Mouse (Mus musculus) granulocyte monocyte progenitor cell, adult 5-6 weeks (primary cell): ENCODE results near the gene Ess2. TPM values are rescaled to one million over a fixed set of nuclear protein-coding genes. Genes with fewer than 3 reads are reported as not detected.

Experiments
- ATAC-seq: replicated peaks from 2 replicates; pipeline ENCODE4 v1.8.0; 2016; ENCODE audit warnings: mild to moderate bottlenecking, moderate TSS enrichment, inconsistent platforms; ENCODE audit not compliant: poor library complexity, severe bottlenecking
- total RNA-seq, 2 experiments: library from RNA; stranded (forward) in 1 of 2; stranded (reverse) in 1 of 2; fragments of 200-712, 200-1000 nt in 1 of 2; fragments of >200 nt in 1 of 2; fragmentation: Nextera tagmentation in 1 of 2; gene quantifications; 2 replicates each; pipeline ENCODE4 v1.2.3; 2014 to 2017

Ess2 gene
- total RNA-seq, 2 experiments from 2014 or later, result 15.7 to 19.7 TPM

GRCm38 (mm10) chr16:17865293-17865692, 45.9 kb downstream of the Ess2 start:
- no peak for ATAC-seq

DNA sequence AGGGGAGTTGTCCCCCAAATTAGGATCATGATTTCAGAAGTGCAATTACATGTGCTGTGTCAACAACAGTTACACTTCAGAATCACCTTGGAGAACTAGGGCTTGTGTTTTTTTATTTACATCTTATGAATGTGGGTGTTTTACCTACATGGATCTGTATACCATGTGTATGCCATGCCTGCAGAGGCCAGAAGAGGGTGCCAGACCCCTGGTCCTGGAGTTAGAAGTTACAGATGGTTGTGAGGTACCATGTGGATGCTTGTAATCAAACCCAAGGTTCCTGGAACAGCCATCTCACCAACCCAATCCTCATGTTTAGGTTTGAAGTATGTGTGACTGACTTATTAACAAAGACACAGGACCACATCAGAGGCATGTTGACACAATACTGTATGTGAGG, 52.6 kb downstream of the Ess2 start:
- no peak for ATAC-seq

DNA sequence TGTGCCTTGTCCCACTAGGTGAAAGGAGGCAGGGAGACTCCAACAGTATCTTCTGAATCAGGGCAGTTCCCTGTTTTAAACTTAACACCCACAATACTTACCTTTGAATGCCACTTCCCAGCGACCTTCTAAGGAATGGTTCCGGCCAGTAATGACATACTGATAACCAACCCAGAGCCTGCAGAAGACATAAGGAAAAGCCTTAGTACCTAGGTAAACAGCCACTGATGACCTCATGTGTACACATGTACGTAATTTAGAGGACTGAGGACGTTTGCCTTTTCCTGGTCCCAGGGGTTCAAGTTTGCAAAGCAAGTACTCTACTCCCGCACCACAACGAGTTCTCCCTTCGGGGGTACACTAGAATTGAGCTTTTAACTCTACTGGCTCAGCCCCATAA, 54.0 kb downstream of the Ess2 start:
- no peak for ATAC-seq

GRCm38 (mm10) chr16:17853263-17853662, 57.9 kb downstream of the Ess2 start:
- ATAC-seq, result no peak

- no peak for ATAC-seq
Observed at GRCm38 (mm10) chr16:17851860-17852259, 59.3 kb downstream of the Ess2 start.

DNA sequence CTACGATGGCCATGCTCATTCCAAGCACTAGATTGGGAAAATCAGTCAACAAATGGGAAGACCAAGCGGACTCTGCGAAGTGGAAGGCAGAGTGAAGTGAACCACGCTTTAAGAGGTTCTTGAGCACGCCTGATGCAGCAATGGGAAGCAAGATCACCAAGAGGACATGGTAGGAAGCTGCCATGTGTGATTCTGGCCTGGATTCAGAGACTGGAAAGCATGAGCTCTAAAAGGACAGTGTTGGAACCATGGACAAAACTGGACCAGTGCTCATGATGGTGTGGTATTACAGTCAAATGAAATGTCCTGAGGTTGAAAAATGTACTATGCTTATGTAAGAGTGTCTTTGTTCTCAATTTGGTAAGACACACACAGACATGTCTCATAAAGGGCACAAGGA, 59.8 kb downstream of the Ess2 start:
- no peak for ATAC-seq

Other genes with a start within 250 kb of the Ess2 start
- gene Med15, start 178.5 kb downstream of the Ess2 start, total RNA-seq (2014; fragmentation: Nextera tagmentation), result 59.4 and 61.7 TPM in 2 replicates
- 21.3 and 23.7 TPM in 2 replicates for gene Med15, start 178.5 kb downstream of the Ess2 start, total RNA-seq (2017)
- 16.7 and 20.1 TPM in 2 replicates for gene Klhl22, start 151.7 kb downstream of the Ess2 start, total RNA-seq (2014; fragmentation: Nextera tagmentation)
- gene Klhl22, start 151.7 kb downstream of the Ess2 start, total RNA-seq (2017), result 13.2 and 24.6 TPM in 2 replicates
- 1.1 TPM in 1 of 2 replicates, not detected in the other for gene Scarf2, start 114.1 kb downstream of the Ess2 start, total RNA-seq (2014; fragmentation: Nextera tagmentation)
- gene Scarf2, start 114.1 kb downstream of the Ess2 start, total RNA-seq (2017), result not detected in 2 replicates
- gene B830017H08Rik, start 78.2 kb downstream of the Ess2 start, total RNA-seq (2014; fragmentation: Nextera tagmentation), result not detected in 2 replicates
- gene B830017H08Rik, start 78.2 kb downstream of the Ess2 start, total RNA-seq (2017), result not detected in 2 replicates
- 3.0 and 5.2 TPM in 2 replicates for gene Car15, start 73.0 kb downstream of the Ess2 start, total RNA-seq (2014; fragmentation: Nextera tagmentation)
- gene Car15, start 73.0 kb downstream of the Ess2 start, total RNA-seq (2017), result not detected in 2 replicates
- 0.06 and 0.69 TPM in 2 replicates for gene Gm20518, start 19.7 kb downstream of the Ess2 start, total RNA-seq (2014; fragmentation: Nextera tagmentation)
- gene Gm20518, start 19.7 kb downstream of the Ess2 start, total RNA-seq (2017), result 0.69 TPM in 1 of 2 replicates, not detected in the other
- not detected in 2 replicates for gene Tssk1, start 17.1 kb downstream of the Ess2 start, total RNA-seq (2014; fragmentation: Nextera tagmentation)
- 0.04 TPM in 1 of 2 replicates, not detected in the other for gene Tssk1, start 17.1 kb downstream of the Ess2 start, total RNA-seq (2017)
- gene Dgcr2, start 12.8 kb downstream of the Ess2 start, total RNA-seq (2014; fragmentation: Nextera tagmentation), result 26.6 and 33.0 TPM in 2 replicates
- gene Dgcr2, start 12.8 kb downstream of the Ess2 start, total RNA-seq (2017), result 43.1 and 49.6 TPM in 2 replicates
- gene Tssk2, start 12.7 kb downstream of the Ess2 start, total RNA-seq (2014; fragmentation: Nextera tagmentation), result not detected in 2 replicates
- gene Tssk2, start 12.7 kb downstream of the Ess2 start, total RNA-seq (2017), result not detected in 2 replicates
- gene Gsc2, start 3.7 kb upstream of the Ess2 start, total RNA-seq (2014; fragmentation: Nextera tagmentation), result not detected in 2 replicates
- gene Gsc2, start 3.7 kb upstream of the Ess2 start, total RNA-seq (2017), result not detected in 2 replicates
- gene Slc25a1, start 16.9 kb upstream of the Ess2 start, total RNA-seq (2014; fragmentation: Nextera tagmentation), result 32.0 and 36.3 TPM in 2 replicates
- 40.6 and 47.9 TPM in 2 replicates for gene Slc25a1, start 16.9 kb upstream of the Ess2 start, total RNA-seq (2017)
- not detected in 2 replicates for gene Vpreb2, start 69.1 kb upstream of the Ess2 start, total RNA-seq (2014; fragmentation: Nextera tagmentation)
- gene Vpreb2, start 69.1 kb upstream of the Ess2 start, total RNA-seq (2017), result not detected in 2 replicates
- 22.3 and 53.9 TPM in 2 replicates for gene Dgcr6, start 141.5 kb upstream of the Ess2 start, total RNA-seq (2014; fragmentation: Nextera tagmentation)
- 19.7 and 24.1 TPM in 2 replicates for gene Dgcr6, start 141.5 kb upstream of the Ess2 start, total RNA-seq (2017)
- 30.0 and 39.3 TPM in 2 replicates for gene Prodh, start 178.9 kb upstream of the Ess2 start, total RNA-seq (2014; fragmentation: Nextera tagmentation)
- 57.8 and 64.9 TPM in 2 replicates for gene Prodh, start 178.9 kb upstream of the Ess2 start, total RNA-seq (2017)
- gene Rtn4r, start 216.3 kb upstream of the Ess2 start, total RNA-seq (2014; fragmentation: Nextera tagmentation), result 4.5 and 14.7 TPM in 2 replicates
- 2.7 and 2.9 TPM in 2 replicates for gene Rtn4r, start 216.3 kb upstream of the Ess2 start, total RNA-seq (2017)